Mouse (Mus musculus): ENCODE data around the gene Ubl3.

- no peak for TF ChIP-seq CTCF (IDR thresholded peaks at IDR 0.05; ENCODE audit: extremely low read depth, insufficient read depth, low read length)
- no peak for TF ChIP-seq POLR2A (IDR thresholded peaks at IDR 0.05; ENCODE audit: extremely low read depth, insufficient read depth, low read length)
These were observed 3.3 kb downstream of the Ubl3 start for GRCm38 (mm10) chr5:148549307-148549706.

Measured in cortical plate, adult 2 months (tissue).